Mouse (Mus musculus) megakaryocyte, adult 5-6 weeks (primary cell): ENCODE measurements around the gene Dpf1. TPM values are rescaled to one million over a fixed set of nuclear protein-coding genes. Genes with fewer than 3 reads are reported as not detected.

Experiments
- ATAC-seq: 2 replicates; pipeline ENCODE4 v1.8.0; 2016; ENCODE audit warnings: mild to moderate bottlenecking, inconsistent platforms; ENCODE audit not compliant: poor library complexity, severe bottlenecking
- total RNA-seq, 2 experiments: library from RNA; stranded (forward) in 1 of 2; stranded (reverse) in 1 of 2; fragments of 153-499, 151-499 nt in 1 of 2; fragments of 221-1000, 200-1000 nt in 1 of 2; gene quantifications; 2 replicates each; pipeline versions ENCODE4 v1.2.3 to v1.2.4; 2015 to 2017

Dpf1 gene
- total RNA-seq (2015) (not detected in 2 replicates), total RNA-seq (2017) (not detected in 2 replicates)

GRCm38 (mm10) chr7:29303738-29304462 lies at the start of gene Dpf1:
TSS of gene Dpf1 (plus strand) at chr7:29303951.
- ATAC-seq: peak; percentile 47

DNA sequence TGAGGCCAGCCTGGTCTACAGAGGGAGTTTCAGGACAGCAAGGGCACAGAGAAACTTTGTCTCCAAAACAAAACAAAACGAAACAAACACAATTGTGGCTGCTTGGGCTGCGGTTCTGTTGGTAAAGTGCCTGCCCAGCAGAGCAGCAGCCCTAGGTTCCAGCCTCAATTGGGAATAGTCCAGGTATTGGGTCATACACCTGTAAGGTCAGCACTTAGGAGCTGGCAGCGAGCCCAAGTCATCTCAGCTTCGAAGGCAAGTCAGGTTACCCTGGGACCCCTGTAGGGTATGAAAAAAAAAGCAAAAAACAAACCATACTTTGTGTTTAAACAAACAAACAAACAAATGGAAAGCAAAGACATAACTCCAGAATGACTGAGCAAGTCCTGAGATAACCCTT lies 47.9 kb upstream of the Dpf1 start:
- no peak for ATAC-seq

DNA sequence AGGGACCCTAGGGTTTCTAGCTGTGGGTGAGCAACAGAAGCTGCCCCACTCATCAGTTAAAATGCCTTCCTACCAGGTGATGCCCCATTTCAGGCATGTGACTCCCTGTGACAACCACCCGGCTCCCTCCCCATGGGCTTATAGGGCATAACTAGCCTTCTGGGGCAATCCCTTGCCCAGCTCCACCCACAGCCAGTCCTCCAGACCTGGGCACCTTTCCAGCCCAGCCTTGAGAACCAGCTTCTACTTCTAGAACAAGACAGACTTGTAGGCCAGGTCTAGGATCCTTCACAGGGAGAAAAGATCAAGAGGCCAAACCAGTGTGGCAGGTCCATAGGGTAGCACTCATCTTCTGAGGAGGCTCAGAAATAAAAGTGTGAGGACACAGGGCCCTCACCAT lies 46.4 kb upstream of the Dpf1 start:
- ATAC-seq: no peak

GRCm38 (mm10) chr7:29259781-29260730 lies 43.7 kb upstream of the Dpf1 start:
- no peak for ATAC-seq

- ATAC-seq: no peak
Measured at GRCm38 (mm10) chr7:29262151-29262550, 41.6 kb upstream of the Dpf1 start.

- ATAC-seq: no peak
Measured at GRCm38 (mm10) chr7:29263831-29264230, 39.9 kb upstream of the Dpf1 start.

GRCm38 (mm10) chr7:29265636-29266035 lies 38.1 kb upstream of the Dpf1 start:
- no peak for ATAC-seq

DNA sequence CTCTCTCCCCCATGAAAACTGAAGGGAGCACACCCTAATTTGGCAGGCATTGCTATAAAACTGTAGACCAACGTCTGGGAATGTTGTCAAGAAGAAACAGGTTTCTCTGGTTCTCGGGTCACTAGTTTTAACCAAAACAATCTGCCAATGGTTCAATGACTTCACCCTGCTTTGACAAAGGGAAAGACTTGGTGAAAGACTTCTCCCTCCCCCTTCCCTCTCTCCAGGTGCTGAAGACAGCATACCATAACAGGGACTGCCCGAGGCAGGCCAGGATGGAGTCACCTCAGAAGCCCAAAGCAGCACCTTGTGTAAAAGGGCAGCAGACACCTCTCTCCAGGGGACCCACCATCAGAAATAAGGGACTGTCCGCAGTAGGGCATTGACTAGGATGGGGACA lies 36.8 kb upstream of the Dpf1 start:
- ATAC-seq: no peak

GRCm38 (mm10) chr7:29270445-29270844 lies 33.3 kb upstream of the Dpf1 start:
- no peak for ATAC-seq

DNA sequence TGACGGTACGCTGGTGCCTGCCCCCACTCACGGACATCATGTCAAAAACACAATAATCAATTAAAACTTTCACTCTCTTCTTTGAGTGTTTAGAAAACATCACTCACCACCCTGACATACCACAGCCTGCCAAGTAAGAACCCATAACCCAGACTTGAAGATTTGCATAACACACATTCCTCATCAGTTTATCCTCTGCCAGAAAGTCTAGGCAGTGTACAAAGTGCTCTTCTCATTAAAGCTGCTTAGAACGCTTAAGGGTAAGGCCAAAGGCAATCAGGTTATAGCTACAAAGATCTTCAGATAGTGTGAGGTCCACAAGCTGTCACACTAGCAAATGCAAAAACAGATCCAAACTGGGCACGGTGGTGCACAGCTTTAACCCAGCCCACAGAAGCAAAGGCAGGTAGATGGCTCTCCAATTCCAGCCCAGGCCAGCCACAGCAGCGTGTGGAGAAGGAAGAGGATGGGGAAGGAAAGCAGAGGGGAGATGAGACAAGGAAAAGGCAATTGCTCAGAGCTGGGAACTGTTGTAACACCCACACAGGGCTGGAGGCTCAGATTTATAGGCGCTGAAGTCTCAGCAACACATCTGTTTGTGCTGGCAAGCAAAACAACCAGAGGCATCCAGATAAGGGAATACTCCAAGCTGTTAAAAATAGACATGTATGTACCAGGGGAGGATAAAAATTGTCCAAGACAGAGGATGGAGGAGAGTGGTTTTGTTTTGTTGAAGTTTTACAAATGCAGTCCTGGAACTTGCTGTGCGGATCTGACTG lies 31.9 kb upstream of the Dpf1 start:
- no peak for ATAC-seq

DNA sequence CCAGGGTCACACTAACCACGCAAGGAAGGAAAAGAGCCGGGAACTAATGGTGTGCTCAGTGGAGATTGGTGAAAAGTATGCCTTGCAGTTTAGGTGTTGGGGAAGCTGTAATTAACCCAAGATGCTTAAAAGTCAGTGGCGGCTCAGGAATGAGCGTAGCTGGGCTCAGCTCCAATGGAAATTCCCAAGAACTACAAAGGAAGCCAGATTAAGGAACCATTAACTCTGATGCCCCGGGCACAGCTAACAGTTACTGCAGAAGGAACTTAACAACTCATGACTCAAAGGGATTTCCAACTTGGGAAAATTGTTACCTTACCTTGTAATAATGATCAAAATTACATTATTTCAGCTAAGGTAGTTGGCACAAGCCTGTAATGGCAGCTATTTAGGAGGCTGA lies 27.0 kb upstream of the Dpf1 start:
- no peak for ATAC-seq

DNA sequence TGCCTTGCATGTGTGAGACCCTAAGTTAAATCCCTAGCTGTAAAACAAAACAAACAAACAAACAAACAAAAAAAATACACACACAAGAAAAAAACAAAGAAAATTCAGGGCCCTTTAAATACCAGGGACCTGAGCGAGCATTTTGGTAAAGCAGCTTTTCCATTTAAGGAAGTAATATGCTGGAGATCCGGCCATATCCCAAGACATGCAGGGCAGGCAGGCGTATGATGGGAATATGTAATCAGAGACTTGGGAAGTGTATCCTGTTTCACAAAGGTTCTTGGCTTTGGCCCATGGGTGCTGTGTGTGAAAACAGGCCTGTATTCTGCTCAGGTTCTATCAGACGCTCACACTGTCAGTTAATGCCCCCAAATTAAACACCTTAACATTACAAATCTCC lies 26.2 kb upstream of the Dpf1 start:
- no peak for ATAC-seq

- no peak for ATAC-seq
Measured at GRCm38 (mm10) chr7:29279261-29279660, 24.5 kb upstream of the Dpf1 start.

DNA sequence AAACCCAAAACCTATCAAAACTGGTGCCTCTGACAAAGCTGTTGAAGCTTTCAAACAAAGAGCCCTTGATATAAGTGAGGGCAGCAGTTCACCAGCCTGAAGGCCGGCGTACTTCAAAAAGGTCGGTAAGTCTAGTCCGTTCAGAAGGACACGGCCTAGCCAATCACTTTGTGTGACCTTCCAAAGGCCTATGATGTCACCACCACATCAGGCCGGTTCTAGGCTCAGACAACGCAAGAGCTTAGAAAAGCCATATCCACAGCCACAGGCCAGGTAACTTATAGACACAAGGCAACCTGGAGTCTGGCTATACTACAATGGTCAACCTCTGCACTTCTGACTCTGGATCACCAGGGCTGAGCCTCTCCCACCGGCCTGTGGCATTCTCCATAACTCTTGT lies 23.8 kb upstream of the Dpf1 start:
- no peak for ATAC-seq

GRCm38 (mm10) chr7:29280801-29281200 lies 22.9 kb upstream of the Dpf1 start:
- no peak for ATAC-seq

- ATAC-seq: peak; percentile 88
Measured at GRCm38 (mm10) chr7:29281201-29282073, 22.3 kb upstream of the Dpf1 start, which contains the start of gene Spint2. TSS of gene Spint2 (minus strand) at chr7:29281912.

DNA sequence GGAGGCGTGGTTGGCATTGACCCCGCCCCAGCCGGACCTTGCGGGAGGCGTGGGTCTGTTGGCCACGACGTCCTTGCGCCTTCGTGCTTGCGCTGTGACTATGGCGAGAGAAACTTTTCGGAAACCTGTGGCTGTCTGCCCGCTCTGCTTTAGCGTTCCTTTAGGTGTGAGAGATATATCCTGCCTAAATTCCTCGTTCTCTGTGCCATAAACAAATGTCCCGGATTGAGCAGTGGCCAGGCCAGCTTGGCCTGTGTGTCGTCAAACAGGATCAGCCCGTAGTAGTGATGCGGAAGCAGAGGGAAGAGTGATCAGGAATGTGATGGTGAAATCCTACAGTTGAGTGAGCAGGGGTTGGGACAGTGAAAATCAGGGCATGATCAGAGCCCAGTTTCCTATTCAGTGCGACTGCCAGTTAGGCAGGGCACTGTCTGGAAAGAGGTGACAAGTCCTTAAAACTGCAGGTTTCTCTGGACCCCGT lies 21.6 kb upstream of the Dpf1 start:
- ATAC-seq: peak; percentile 4; the same call in 1 of the 2 replicates

GRCm38 (mm10) chr7:29283876-29284275 lies 19.9 kb upstream of the Dpf1 start:
- ATAC-seq: no peak

DNA sequence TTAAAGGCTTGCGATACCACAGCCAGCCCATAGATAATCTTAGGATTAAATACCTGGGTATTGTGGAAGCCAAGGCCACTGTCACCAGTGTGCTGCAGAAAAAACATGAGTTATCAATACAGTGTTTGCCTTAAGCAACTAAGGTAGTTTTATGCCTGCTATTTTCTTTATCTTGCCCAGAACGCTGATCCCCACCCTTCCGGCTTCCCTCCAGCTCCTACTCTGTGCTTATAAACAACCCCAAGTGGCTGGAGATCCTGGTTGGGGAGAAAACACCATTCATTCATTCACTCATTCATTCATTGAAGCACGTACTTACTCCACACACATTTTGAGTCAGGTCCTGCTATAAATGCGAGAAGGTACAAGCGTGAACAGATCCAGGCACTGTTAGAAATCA lies 19.2 kb upstream of the Dpf1 start:
- ATAC-seq: no peak

- ATAC-seq: no peak
Measured at GRCm38 (mm10) chr7:29287481-29287880, 16.3 kb upstream of the Dpf1 start.
